Mouse (Mus musculus) CH12.LX (cell line): ENCODE data around the gene Ephb3. TPM values are rescaled to one million over a fixed set of nuclear protein-coding genes. Genes with fewer than 3 reads are reported as not detected.

ENCODE experiments used
- DNase-seq: peaks from one replicate; pipeline ENCODE4 v3.0.0-alpha.2; 2013; ENCODE audit errors: extremely low read depth
- H3K27ac ChIP-seq: 2 replicates; pipeline ENCODE4 v1.5.1; 2012; ENCODE audit warnings: low read depth, mild to moderate bottlenecking, control low read depth, moderate library complexity; ENCODE audit not compliant: insufficient read depth
- H3K27me3 ChIP-seq: replicated peaks from 2 replicates; pipeline ENCODE3; 2012; ENCODE audit warnings: inconsistent platforms
- H3K36me3 ChIP-seq, 2 experiments: replicated peaks in 1 of 2; 2 replicates each; pipeline versions ENCODE3 to v1.6.1; 2012; ENCODE audit warnings: inconsistent platforms in 1 of 2, low read length in 1 of 2, mild to moderate bottlenecking in 1 of 2, mixed read lengths in 1 of 2, moderate library complexity in 1 of 2; ENCODE audit not compliant: control insufficient read depth in 1 of 2, insufficient read depth in 1 of 2
- H3K4me1 ChIP-seq, 2 experiments: 2 replicates each; pipeline ENCODE4 v1.6.1; 2012; ENCODE audit warnings: inconsistent platforms in 1 of 2, moderate library complexity in 1 of 2; ENCODE audit not compliant: insufficient read depth in 2 of 2, control insufficient read depth in 1 of 2
- H3K4me2 ChIP-seq: 2 replicates; pipeline ENCODE4 v1.6.1; 2012; ENCODE audit warnings: low read depth, mild to moderate bottlenecking, control low read depth; ENCODE audit not compliant: poor library complexity, insufficient read depth, severe bottlenecking
- H3K4me3 ChIP-seq, 3 experiments: fragments of 150-350 bp in 1 of 3; sonication (generic) in 1 of 3; replicated peaks in 1 of 3; 2 replicates each; pipeline versions ENCODE3 to v1.5.1; 2011 to 2012; ENCODE audit warnings: low read depth in 2 of 3, low read length in 2 of 3, mild to moderate bottlenecking in 2 of 3, moderate library complexity in 2 of 3, control low read depth in 1 of 3, improper control_type of control experiment in 1 of 3, inconsistent platforms in 1 of 3, mixed read lengths in 1 of 3; ENCODE audit not compliant: poor library complexity in 1 of 3
- H3K79me2 ChIP-seq: replicated peaks from 2 replicates; pipeline ENCODE4 v1.6.1; 2012; ENCODE audit warnings: mild to moderate bottlenecking, moderate library complexity; ENCODE audit not compliant: control insufficient read depth, poor library complexity, insufficient read depth, severe bottlenecking; ENCODE audit errors: extremely low read depth
- H3K9ac ChIP-seq: 2 replicates; pipeline ENCODE4 v1.6.1; 2012; ENCODE audit warnings: low read depth, mild to moderate bottlenecking, control low read depth, moderate library complexity; ENCODE audit not compliant: insufficient read depth
- H3K9me3 ChIP-seq: replicated peaks from 2 replicates; pipeline ENCODE3; 2012; ENCODE audit warnings: low read length, inconsistent platforms, mixed read lengths
- BHLHE40 ChIP-seq: IDR thresholded peaks from 2 replicates; pipeline ENCODE4 v1.6.1; 2011; ENCODE audit warnings: mild to moderate bottlenecking, low read depth, low read length, improper control_type of control experiment
- CHD1 ChIP-seq: IDR thresholded peaks from 2 replicates; pipeline ENCODE4 v1.6.1; 2012; ENCODE audit warnings: low read depth, low read length, improper control_type of control experiment, inconsistent platforms
- CTCF ChIP-seq, 2 experiments: IDR thresholded peaks in 1 of 2; conservative IDR thresholded peaks in 1 of 2; 2 replicates each; pipeline ENCODE4 v1.5.1; 2011 to 2012; ENCODE audit warnings: low read depth in 2 of 2, low read length in 2 of 2, improper control_type of control experiment in 1 of 2, inconsistent platforms in 1 of 2, mild to moderate bottlenecking in 1 of 2, moderate library complexity in 1 of 2
- E2F4 ChIP-seq: IDR thresholded peaks from 2 replicates; pipeline ENCODE4 v1.6.1; 2011; ENCODE audit warnings: low read depth, low read length, improper control_type of control experiment; ENCODE audit not compliant: insufficient replicate concordance
- ETS1 ChIP-seq: conservative IDR thresholded peaks from 2 replicates; pipeline ENCODE4 v1.6.1; 2012; ENCODE audit warnings: low read depth, mild to moderate bottlenecking, inconsistent platforms, low read length, improper control_type of control experiment, moderate library complexity
- GABPA ChIP-seq: IDR thresholded peaks from 2 replicates; pipeline ENCODE4 v1.6.1; 2012; ENCODE audit warnings: low read depth, low read length, improper control_type of control experiment, inconsistent platforms; ENCODE audit not compliant: insufficient replicate concordance
- HCFC1 ChIP-seq: IDR thresholded peaks from 2 replicates; pipeline ENCODE4 v1.6.1; 2012; ENCODE audit warnings: low read depth, mild to moderate bottlenecking, inconsistent platforms, low read length, improper control_type of control experiment
- JUN ChIP-seq: IDR thresholded peaks from 2 replicates; pipeline ENCODE4 v1.6.1; 2011; ENCODE audit warnings: low read depth, mild to moderate bottlenecking, low read length, improper control_type of control experiment, moderate library complexity; ENCODE audit not compliant: insufficient read depth
- MAFK ChIP-seq: IDR thresholded peaks from 2 replicates; pipeline ENCODE4 v1.6.1; 2011; ENCODE audit warnings: low read length, improper control_type of control experiment; ENCODE audit not compliant: insufficient replicate concordance
- MAX ChIP-seq: IDR thresholded peaks from 2 replicates; pipeline ENCODE4 v1.6.1; 2011; ENCODE audit warnings: low read length, improper control_type of control experiment
- MAZ ChIP-seq: IDR thresholded peaks from 2 replicates; pipeline ENCODE4 v1.6.1; 2012; ENCODE audit warnings: low read depth, mild to moderate bottlenecking, inconsistent platforms, low read length, improper control_type of control experiment, moderate library complexity
- MXI1 ChIP-seq: IDR thresholded peaks from 2 replicates; pipeline ENCODE4 v1.6.1; 2011; ENCODE audit warnings: mild to moderate bottlenecking, low read depth, low read length, improper control_type of control experiment
- MYC ChIP-seq: IDR thresholded peaks from 2 replicates; pipeline ENCODE4 v1.6.1; 2011; ENCODE audit warnings: low read depth, mild to moderate bottlenecking, improper control_type of control experiment, low read length
- NRF1 ChIP-seq: IDR thresholded peaks from 2 replicates; pipeline ENCODE4 v1.6.1; 2014; ENCODE audit warnings: low read depth, mild to moderate bottlenecking, inconsistent platforms, low read length, improper control_type of control experiment, moderate library complexity
- PAX5 ChIP-seq: IDR thresholded peaks from 2 replicates; pipeline ENCODE4 v1.6.1; 2012; ENCODE audit warnings: low read length, inconsistent platforms, mixed read lengths
- POLR2AphosphoS2 ChIP-seq: IDR thresholded peaks from 2 replicates; pipeline ENCODE4 v1.6.1; 2011; ENCODE audit warnings: low read depth, low read length, improper control_type of control experiment
- RCOR1 ChIP-seq: conservative IDR thresholded peaks from 2 replicates; pipeline ENCODE4 v1.6.1; 2012; ENCODE audit warnings: low read depth, mild to moderate bottlenecking, inconsistent platforms, low read length, improper control_type of control experiment
- SIN3A ChIP-seq: IDR thresholded peaks from 2 replicates; pipeline ENCODE4 v1.6.1; 2012; ENCODE audit warnings: low read length, improper control_type of control experiment, inconsistent platforms
- TBP ChIP-seq: conservative IDR thresholded peaks from 2 replicates; pipeline ENCODE4 v1.6.1; 2011; ENCODE audit warnings: low read depth, low read length, improper control_type of control experiment
- TCF12 ChIP-seq: IDR thresholded peaks from 2 replicates; pipeline ENCODE4 v1.6.1; 2014; ENCODE audit warnings: low read depth, mild to moderate bottlenecking, inconsistent platforms, low read length, improper control_type of control experiment
- UBTF ChIP-seq: IDR thresholded peaks from 2 replicates; pipeline ENCODE4 v1.6.1; 2012; ENCODE audit warnings: low read depth, mild to moderate bottlenecking, inconsistent platforms, low read length, improper control_type of control experiment, moderate library complexity
- USF1 ChIP-seq: IDR thresholded peaks from 2 replicates; pipeline ENCODE4 v1.6.1; 2014; ENCODE audit warnings: low read depth, mild to moderate bottlenecking, inconsistent platforms, low read length, improper control_type of control experiment
- USF2 ChIP-seq: conservative IDR thresholded peaks from 2 replicates; pipeline ENCODE4 v1.6.1; 2011; ENCODE audit warnings: low read depth, low read length, improper control_type of control experiment
- ZC3H11A ChIP-seq: IDR thresholded peaks from 2 replicates; pipeline ENCODE4 v1.6.1; 2012; ENCODE audit warnings: low read depth, mild to moderate bottlenecking, inconsistent platforms, low read length, improper control_type of control experiment
- ZNF384 ChIP-seq: IDR thresholded peaks from 2 replicates; pipeline ENCODE4 v1.6.1; 2012; ENCODE audit warnings: low read depth, low read length, improper control_type of control experiment, inconsistent platforms
- dilution Hi-C: fragments of 300-500 bp; cut with MboI; formaldehyde crosslinking; loops from 2 replicates; pipeline ENCODE4 v1.14.3; 2020; ENCODE audit warnings: low sequenced_read_pairs; ENCODE audit not compliant: extremely low pct_unique_long_range_greater_than_20kb, extremely low pct_ligation_motif_present
- in situ Hi-C: fragments of 300-500 bp; cut with MboI; formaldehyde crosslinking; loops from 3 replicates; pipeline ENCODE4 v1.14.3; 2019; ENCODE audit warnings: low sequenced_read_pairs, low pct_ligation_motif_present, low pct_unique_long_range_greater_than_20kb, mixed read lengths
- polyA plus RNA-seq: library from polyadenylated mRNA; unstranded; fragments of >175 nt; gene quantifications from 2 replicates; pipeline ENCODE4 v1.2.1, GENCODE M21; 2012; ENCODE audit warnings: low read depth; ENCODE audit not compliant: insufficient read length
- total RNA-seq, 2 experiments: library from RNA; depleted of rRNA; stranded (reverse); fragments of 300-350 nt in 1 of 2; fragments of >200 nt in 1 of 2; gene quantifications; 2 replicates each; pipeline ENCODE4 v1.2.3; 2012 to 2014

Gene Ephb3
- total and polyA plus RNA-seq, 3 experiments: not detected

DNA sequence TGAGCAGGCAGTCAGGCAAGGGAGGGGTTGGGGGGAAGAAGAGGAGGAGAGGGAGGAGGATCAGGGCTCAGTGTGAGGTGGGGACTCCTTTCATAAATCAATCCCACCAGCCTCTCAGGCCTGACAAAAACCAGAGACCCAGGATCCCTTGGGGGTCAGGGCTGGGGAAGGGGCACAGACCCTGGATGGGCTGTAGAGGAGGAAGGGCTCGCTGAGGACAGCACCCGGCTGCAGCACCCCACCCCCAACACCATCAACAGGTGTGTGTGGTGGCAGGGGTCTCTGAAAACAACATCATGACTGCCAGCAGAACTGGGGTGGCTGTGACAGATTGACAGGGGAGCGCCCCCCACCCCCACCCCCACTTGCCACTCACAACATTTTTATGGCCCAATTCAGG lies 36.0 kb downstream of the Ephb3 start:
- Histone ChIP-seq H3K4me2 (no peak overlapping the region), H3K4me1 (peaks cover 2 to 3% of the 10 kb centered on the region in 2 experiments; a peak in 2 of 4 replicates), H3K9me3 (peaks cover 3% of the 10 kb centered on the region), H3K27ac (no peak overlapping the region), H3K79me2 (no peaks in the 10 kb centered on the region), H3K4me3 (no peak overlapping the region), H3K36me3 (no peaks in the 10 kb centered on the region), H3K27me3 (peaks cover 2% of the 10 kb centered on the region), H3K9ac (no peak overlapping the region)
- DNase-seq: no peak
- in situ Hi-C loops: no loop called here
- TF ChIP-seq SIN3A (no peak), CTCF (conservative IDR thresholded peaks at IDR 0.05 in 1 of 2, IDR thresholded peaks at IDR 0.05 in 1 of 2; ENCODE audit: low read depth in 2 of 2, low read length in 2 of 2) (no peak), PAX5 (no peak), JUN (no peak), TBP (no peak), MAFK (no peak), ZNF384 (no peak), MXI1 (no peak), CHD1 (no peak), BHLHE40 (no peak), HCFC1 (no peak), MYC (no peak), POLR2AphosphoS2 (no peak), RCOR1 (no peak), E2F4 (no peak), USF1 (no peak), UBTF (no peak)
- dilution Hi-C loops: no loop called here

GRCm38 (mm10) chr16:21241030-21241429 lies 36.5 kb downstream of the Ephb3 start:
- Histone ChIP-seq H3K27me3 (peaks cover 2% of the 10 kb centered on the region), H3K4me2 (no peak overlapping the region), H3K4me3 (no peak overlapping the region), H3K79me2 (no peaks in the 10 kb centered on the region), H3K27ac (no peak overlapping the region), H3K36me3 (no peaks in the 10 kb centered on the region), H3K9me3 (peaks cover 3% of the 10 kb centered on the region), H3K9ac (no peak overlapping the region), H3K4me1 (peaks cover 3 to 4% of the 10 kb centered on the region in 2 experiments; a peak in 2 of 4 replicates)
- DNase-seq: no peak
- TF ChIP-seq ZNF384 (no peak), NRF1 (no peak), USF2 (no peak), BHLHE40 (no peak), TCF12 (no peak), JUN (no peak), UBTF (no peak), RCOR1 (no peak), HCFC1 (no peak), MAFK (no peak), USF1 (no peak), MAX (no peak), SIN3A (no peak), GABPA (no peak), MXI1 (no peak), ZC3H11A (no peak), MAZ (no peak), ETS1 (no peak), POLR2AphosphoS2 (no peak)
- dilution Hi-C loops (no loop called here), in situ Hi-C loops (no loop called here)
